Mouse (Mus musculus) cerebellum, postnatal 36 days (tissue): ENCODE data around the gene Plcb1.

Experiments
- DNase-seq, 2 experiments: peaks; one replicate each; pipeline ENCODE4 v3.0.0; 2021 to 2022; ENCODE audit warnings: mixed read lengths in 2 of 2

Gene Plcb1

GRCm38 (mm10) chr2:135439546-135440517, 654.0 kb downstream of the Plcb1 start:
- DNase-seq, result peak; percentile 25 to 36

GRCm38 (mm10) chr2:135453581-135453980, 667.7 kb downstream of the Plcb1 start:
- no peak for DNase-seq

DNA sequence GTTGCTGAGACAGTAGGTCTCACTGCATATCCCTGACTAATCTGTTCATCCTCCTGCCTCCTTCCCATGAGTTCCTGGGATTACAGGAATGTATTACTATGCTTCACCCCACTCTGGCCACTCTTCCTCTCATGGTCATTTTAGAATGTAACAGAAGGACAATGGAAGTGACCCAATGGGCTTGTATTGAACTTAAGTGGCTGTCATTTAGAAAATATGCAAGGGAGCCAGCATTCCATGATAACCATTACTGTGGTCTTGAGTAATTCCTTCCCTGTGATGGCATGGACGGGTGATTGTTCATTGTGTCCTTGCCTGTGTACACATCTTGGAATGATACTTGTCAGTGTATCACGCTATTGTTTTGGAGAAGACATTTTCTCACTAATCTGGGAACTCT, 668.1 kb downstream of the Plcb1 start:
- no peak for DNase-seq

DNA sequence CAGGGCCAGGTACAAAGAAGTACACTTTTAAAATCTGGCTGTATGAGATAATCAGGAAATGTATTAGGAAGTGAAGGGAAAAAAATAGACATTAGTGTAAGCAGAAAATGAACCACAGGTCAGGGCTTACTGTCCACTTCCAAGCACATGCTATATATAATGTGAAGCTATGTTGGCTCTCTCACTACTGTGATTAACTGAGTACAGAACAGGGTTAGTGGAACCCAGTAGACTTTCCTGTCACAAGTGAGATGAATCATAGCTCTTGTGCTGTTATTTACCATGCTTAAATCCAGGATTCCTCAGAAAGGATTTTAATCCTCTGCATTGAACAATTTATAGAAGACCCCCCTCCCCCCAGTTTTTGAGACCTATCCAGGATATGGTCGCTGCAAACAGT, 668.6 kb downstream of the Plcb1 start:
- no peak for DNase-seq

DNA sequence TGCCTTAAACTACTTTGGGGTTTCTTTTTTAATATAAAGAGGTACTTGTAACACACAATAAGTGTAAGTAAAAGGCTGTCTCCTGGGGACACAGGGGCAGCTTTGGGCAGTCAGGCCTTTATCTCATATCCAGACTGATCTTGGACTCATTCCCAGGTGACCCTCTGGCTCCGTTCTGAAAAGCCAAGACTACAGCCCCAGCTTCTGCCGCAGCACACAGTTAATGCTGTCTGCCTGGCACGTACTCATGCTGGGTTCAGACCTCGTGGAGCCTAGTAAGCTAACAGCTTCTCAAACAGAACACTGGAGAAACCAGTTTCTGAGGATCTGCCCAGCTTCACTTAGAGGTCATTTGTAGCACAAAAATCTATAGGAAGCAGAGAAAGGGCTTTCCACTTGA, 682.0 kb downstream of the Plcb1 start:
- peak in 1 of 2 experiments; percentile 3 for DNase-seq

DNA sequence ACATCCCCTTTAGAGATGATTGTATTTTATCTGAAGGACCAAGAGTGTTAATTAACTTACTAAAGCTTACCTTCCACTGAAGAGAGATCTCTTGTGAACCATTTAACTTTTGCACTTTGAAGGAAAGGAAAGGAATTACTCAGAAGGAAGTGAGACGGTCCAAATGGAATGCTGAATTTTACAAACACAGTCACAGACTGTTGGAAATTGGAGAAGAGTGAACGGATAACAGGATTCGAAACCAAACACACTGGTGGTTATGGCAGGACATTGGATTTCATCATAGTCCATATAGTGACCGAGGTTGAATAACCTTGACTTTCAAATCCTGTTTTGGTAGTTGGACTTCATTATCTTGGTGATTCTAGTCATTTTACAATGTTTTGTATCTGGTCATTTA, 688.2 kb downstream of the Plcb1 start:
- DNase-seq, result no peak

DNA sequence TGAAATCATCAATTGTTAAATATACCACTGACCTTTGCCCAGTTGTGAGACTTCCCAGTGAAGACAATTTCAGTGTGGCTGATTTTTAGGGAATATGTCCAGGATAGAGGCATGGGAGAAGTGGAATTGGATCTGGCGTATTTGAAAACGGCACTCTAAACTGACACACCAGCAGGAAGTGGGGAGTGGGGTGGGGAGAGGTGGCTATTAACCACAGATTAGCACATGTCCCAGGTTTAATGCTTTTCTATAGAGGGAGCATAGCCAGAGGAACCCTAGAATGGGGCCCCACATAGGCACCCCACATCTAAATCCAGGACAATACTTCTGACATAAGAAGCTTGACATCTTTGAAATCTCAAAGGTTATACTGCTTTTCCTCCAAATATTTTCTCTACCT, 699.4 kb downstream of the Plcb1 start:
- DNase-seq, result no peak

GRCm38 (mm10) chr2:135488277-135488676, 702.4 kb downstream of the Plcb1 start:
- DNase-seq, result no peak

- no peak for DNase-seq
These were observed 703.3 kb downstream of the Plcb1 start for GRCm38 (mm10) chr2:135489127-135489526.

GRCm38 (mm10) chr2:135492777-135493176, 706.9 kb downstream of the Plcb1 start:
- DNase-seq, result no peak

DNA sequence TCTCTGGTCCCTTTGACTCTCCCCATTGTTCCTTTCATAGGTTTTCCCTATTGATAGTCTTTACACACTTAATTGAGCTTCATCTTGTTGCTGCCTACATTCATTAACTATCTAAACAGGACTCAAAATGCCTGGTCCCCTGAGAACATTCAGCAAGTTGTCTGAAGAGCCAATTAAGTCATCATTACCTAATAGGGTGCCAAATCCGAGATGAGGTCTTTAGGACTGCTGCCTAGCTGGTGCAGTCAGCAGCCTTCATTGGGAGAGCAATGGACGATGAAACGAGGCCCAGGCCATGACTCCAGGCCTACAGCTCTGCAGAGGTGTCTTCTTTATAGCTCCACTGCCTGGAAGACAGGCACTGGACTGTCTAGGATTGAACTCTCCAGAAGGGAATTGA, 710.7 kb downstream of the Plcb1 start:
- DNase-seq, result no peak

DNA sequence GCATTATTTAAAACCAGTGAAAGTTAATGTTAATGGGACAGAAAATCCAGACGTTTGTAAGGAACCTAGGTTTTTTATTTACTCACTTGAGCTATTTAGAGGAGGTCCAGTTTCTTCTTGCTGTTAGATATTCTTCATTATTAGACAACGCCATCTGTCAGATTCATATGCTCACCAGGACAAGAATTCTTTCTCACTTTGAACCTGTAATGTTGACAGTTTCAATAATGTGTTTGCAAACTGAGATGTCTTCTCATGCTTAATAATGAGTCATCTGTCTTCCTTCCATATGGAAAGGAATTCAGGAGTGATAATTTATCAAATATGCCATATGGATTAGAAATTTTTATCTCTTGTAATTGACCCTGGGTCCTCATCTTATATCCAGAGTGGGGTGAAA, 711.4 kb downstream of the Plcb1 start:
- no peak for DNase-seq

GRCm38 (mm10) chr2:135500872-135501271, 715.0 kb downstream of the Plcb1 start:
- no peak for DNase-seq

DNA sequence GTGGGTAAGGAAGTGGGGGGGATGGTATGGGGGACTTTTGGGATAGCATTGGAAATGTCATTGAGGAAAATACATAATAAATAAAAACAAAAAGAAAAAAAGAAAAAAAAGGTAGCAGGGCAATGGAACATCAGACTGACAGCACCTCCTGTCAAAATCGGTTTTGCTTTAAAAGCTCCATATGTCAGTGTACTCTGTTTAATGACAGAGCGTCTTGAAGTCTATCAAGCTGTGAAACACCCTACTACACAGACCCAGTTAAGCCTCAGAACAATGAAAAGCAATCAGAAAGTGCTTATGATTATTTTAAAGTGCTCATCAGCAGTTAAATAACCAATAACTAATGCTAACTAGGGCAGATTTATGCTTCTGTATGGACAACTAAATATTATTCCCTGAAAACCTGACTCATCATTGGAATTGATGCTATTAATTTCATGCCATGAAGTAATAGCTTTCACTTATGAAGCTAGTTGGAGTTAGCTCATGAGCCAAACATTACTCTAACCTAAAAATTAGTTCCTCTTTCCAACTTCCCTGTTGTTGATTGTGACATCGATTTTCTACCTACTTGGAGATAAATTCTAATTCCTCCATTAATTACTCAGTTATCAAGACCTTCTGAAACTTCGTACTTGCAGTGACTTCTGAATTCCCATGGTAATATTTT, 717.6 kb downstream of the Plcb1 start:
- no peak for DNase-seq

DNA sequence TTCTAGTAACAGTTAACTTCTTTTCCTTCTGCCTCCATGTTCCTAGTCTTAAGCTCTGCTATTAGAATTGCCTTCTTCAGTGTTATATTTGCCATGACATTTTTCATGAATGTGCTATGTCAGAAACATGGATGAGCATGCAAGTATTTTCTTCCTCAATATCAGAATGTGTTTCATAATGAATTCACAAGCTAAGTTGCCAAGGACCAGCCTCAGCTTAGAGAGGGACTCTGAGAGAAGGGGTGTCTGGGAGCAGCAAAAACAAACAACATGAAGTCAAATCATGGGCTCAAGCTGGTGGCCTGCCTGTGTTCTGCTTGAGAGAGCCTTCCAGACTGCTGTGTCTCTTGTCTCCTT, 718.1 kb downstream of the Plcb1 start:
- DNase-seq, result no peak

GRCm38 (mm10) chr2:135507111-135507510, 721.2 kb downstream of the Plcb1 start:
- no peak for DNase-seq

DNA sequence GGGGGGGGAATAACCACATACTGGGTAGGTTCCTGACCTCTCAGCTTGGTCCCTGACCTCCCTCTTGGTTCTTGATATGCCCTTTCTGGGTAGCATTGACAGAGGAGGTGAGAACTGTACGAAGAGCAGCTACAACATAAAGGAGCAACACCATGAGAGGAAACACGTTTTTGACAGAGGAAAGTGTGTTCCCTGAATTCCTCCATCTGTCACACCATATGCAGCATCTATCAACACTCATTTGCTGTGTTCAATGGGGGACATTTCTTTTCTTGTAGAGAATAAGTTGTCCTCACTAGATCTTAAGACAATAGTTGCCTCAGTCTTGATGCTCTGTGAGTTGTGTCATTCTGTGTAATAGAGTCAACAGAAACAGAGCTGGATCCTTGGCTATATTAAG, 733.1 kb downstream of the Plcb1 start:
- DNase-seq, result no peak
